Mouse (Mus musculus) macrophage (primary cell): ENCODE data around the gene Rftn1. TPM values are rescaled to one million over a fixed set of nuclear protein-coding genes. Genes with fewer than 3 reads are reported as not detected.

ENCODE experiments used
- H3K27ac ChIP-seq: fragments of 350-480 bp; formaldehyde crosslinking; 2 replicates; pipeline ENCODE4 v1.9.0; 2021
- H3K36me3 ChIP-seq: fragments of 350-480 bp; formaldehyde crosslinking; 2 replicates; pipeline ENCODE4 v1.9.0; 2021; ENCODE audit errors: inconsistent target
- H3K4me3 ChIP-seq: fragments of 350-480 bp; formaldehyde crosslinking; 2 replicates; pipeline ENCODE4 v1.9.0; 2021; ENCODE audit errors: inconsistent target
- H3K79me2 ChIP-seq: fragments of 350-480 bp; formaldehyde crosslinking; 2 replicates; pipeline ENCODE4 v1.9.0; 2021; ENCODE audit errors: inconsistent target
- WGBS: methylation state at CpG from one replicate; pipeline ENCODE4 v1.1.7; 2026; ENCODE audit warnings: inconsistent platforms; ENCODE audit not compliant: missing documents; 5-methylcytosine and 5-hydroxymethylcytosine counted together
- polyA plus RNA-seq: library from polyadenylated mRNA; stranded (reverse); fragments of 250-400 nt; gene quantifications from 3 replicates; pipeline ENCODE4 v1.2.4, GENCODE M21; 2018; ENCODE audit warnings: inconsistent platforms

The Rftn1 gene
- polyA plus RNA-seq, 1 experiment from 2014 or later: 50.8 TPM

DNA sequence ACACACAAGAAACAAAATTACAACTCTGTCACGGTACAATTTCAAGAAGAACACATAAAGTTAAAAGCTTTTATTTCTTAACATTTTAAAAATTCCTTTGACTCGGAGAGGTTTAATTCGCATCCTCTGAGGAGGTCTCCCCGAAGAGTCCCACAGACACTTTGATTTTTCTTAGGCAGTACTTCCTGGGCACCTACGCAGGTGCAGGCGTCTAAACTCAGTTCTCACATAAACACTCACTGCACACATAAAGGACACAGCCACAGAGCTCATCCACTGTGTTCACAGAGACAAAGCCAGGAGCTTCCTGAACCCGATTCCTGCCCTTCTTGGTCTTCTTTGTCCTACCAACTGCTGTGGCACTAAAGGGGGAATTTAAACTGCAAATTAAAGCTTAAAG, 48.3 kb downstream of the Rftn1 start:
- H3K4me3 ChIP-seq: no peak overlapping the region
- 93% methylated on average over 7 of the region's 7 CpGs for WGBS
- no peak overlapping the region for H3K27ac ChIP-seq

DNA sequence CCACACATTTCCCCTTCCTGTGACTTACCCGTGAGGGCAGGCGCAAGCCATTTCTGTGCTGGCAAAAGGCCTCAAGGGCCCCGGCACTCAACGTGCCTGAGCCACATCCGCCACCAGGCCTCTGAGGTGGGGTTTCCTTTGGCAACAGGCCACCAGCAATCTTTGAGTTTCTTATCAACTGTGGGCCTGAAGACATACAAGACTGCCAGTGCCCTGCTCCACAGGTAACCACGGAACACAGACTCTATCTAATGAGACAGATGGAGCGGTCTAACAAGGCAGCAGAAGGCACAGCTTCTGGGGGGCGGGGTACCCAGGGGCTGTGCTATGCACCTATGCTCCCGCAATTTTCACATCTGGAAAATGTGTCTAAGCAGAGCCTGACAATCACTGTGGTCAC, 54.4 kb downstream of the Rftn1 start:
- Histone ChIP-seq H3K4me3 (no peak overlapping the region), H3K36me3 (peaks cover 8% of the 10 kb centered on the region; the same call in 1 of the 2 replicates), H3K27ac (no peak overlapping the region), H3K79me2 (peaks cover 94% of the 10 kb centered on the region)
- WGBS: 60% methylated on average over 9 of the region's 9 CpGs

More for the DNA sequence above, 48.3 kb downstream of the Rftn1 start:
- Histone ChIP-seq H3K36me3 (peaks cover 48% of the 10 kb centered on the region), H3K79me2 (peaks cover 100% of the 10 kb centered on the region; the same call in 1 of the 2 replicates)

DNA sequence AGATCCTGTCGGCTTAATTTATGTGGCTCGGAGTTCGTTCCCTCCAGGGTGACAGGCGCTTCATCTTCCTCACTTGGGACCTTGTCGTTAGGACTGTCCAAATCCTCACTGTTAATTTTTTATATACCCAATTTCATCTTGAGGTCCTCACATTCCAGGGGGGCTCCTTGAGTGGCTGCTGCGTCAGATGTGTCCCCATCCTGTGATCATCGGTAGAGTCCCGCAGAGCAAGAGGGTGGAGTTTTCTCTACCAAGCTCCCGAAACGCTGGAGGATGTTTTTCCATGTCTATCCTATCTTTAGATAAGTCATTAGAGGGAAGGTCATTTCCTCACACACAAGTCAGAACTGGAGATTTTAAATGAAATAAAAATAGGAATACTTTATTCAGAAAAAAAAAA, 55.0 kb downstream of the Rftn1 start:
- peaks cover 8% of the 10 kb centered on the region; the same call in 1 of the 2 replicates for H3K36me3 ChIP-seq

DNA sequence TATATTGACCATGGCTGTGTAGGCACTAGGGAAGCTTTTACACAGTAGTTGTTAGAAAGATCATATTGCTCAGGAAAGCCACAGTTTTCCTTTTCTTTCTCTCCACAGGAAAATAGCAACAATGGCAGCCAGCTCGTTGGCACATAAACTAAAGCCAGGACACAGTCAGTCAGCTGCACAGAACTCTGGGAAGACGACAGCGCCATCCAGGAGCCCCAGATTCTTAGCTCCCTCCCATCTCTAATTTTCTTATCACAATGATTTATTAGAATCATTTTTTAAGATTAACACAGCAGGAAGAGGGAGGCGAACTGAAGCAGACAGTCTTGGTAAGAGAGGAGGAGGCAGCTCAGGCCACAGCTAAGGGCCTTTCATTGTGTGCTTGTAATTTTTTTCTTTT, 58.8 kb downstream of the Rftn1 start:
- 93% methylated on average over 3 of the region's 4 CpGs for WGBS

More for the DNA sequence above, 55.0 kb downstream of the Rftn1 start:
- H3K27ac ChIP-seq: no peak overlapping the region
- WGBS: 94% methylated on average over 9 of the region's 10 CpGs
- no peak overlapping the region for H3K4me3 ChIP-seq
- H3K79me2 ChIP-seq: peaks cover 93% of the 10 kb centered on the region

DNA sequence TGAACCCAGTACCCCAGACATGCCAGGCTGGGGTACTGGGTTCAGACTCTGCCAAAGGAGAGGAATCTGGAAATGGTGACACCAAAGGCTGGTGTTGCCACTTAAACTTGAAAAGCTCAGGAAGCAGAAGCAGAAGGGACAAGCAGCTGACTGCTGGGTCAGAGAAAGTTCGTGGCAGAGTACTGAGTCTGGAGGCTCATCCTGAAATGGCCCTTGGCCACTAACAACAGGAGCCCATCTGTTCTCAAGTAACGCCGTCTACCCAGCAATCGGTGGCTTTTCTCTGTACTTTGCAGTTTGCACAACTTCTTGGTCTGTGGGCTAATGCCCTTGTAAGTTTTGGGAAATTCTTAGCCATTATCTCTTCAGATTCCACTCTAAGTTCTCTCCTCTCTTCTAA, 60.1 kb downstream of the Rftn1 start:
- peak overlapping the region; percentile 34; the same call in 1 of the 2 replicates for H3K27ac ChIP-seq
- 81% methylated on average over 4 of the region's 4 CpGs for WGBS
- H3K4me3 ChIP-seq: no peak overlapping the region
- H3K36me3 ChIP-seq: no peaks in the 10 kb centered on the region; the same call in 1 of the 2 replicates
- peaks cover 93% of the 10 kb centered on the region for H3K79me2 ChIP-seq

More for the DNA sequence above, 58.8 kb downstream of the Rftn1 start:
- Histone ChIP-seq H3K79me2 (peaks cover 93% of the 10 kb centered on the region), H3K27ac (no peak overlapping the region), H3K36me3 (no peaks in the 10 kb centered on the region; the same call in 1 of the 2 replicates), H3K4me3 (no peak overlapping the region)

DNA sequence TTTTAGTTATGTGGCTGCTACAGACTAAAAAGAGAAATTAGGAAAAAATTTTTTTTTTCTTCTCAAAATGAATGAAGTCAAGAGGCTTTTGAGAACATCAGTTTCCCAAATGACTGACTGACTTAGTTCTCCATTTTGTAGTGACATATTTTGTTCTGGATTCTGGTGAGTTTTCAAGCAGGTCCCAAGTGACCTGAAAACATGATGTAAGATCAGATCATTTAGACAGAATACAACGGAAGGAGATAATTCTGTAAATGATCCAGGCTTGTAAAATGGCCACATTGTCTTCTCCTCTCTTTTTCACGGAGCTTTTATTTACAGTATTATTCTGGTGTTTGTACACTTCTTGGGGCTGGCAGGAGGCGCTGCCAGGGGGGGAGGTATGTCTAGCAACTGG, 62.1 kb downstream of the Rftn1 start:
- H3K4me3 ChIP-seq: no peak overlapping the region
- 84% methylated on average over 3 of the region's 3 CpGs for WGBS
- peaks cover 99% of the 10 kb centered on the region for H3K79me2 ChIP-seq
- H3K27ac ChIP-seq: no peak overlapping the region
- peaks cover 2% of the 10 kb centered on the region; the same call in 1 of the 2 replicates for H3K36me3 ChIP-seq

DNA sequence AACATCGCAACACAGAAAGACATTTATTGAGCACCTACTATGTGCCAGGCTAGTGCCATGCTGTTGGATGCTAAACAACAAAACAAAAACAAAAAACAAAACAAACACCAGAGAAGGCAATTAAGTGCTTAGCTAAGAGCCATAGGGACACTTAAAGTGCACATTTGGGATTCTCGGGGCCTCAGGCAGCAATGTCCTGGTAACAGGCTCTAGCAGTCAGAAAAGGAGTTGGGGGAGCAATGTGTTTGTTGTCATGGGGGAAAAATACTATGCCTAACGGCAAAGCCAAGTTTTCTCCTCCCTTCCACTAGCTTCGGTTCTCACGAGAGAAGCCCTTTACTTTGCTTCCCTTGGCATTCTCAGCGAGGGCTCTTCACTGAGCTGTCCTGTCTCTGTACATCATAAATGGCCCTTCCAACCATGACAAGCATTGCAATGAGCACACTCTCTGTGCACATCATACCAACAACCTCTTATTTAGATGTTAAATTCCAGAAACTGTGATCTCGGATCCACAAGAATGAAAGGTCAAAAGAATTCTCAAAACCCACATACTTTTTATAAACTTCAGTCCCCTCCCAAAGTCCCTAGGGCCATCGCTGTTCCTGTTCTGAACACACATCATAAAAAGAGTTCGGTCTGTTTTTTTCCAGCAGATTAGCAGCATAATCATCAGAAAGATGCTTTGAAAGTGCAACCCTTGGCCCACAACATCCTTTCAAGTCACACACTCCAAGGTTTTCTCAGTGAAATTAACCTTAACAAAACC, 63.2 kb downstream of the Rftn1 start:
- no peak overlapping the region for H3K4me3 ChIP-seq
- H3K79me2 ChIP-seq: peaks cover 99% of the 10 kb centered on the region
- H3K27ac ChIP-seq: no peak overlapping the region
- 95% methylated on average over 9 of the region's 9 CpGs for WGBS
- peaks cover 4% of the 10 kb centered on the region; the same call in 1 of the 2 replicates for H3K36me3 ChIP-seq

DNA sequence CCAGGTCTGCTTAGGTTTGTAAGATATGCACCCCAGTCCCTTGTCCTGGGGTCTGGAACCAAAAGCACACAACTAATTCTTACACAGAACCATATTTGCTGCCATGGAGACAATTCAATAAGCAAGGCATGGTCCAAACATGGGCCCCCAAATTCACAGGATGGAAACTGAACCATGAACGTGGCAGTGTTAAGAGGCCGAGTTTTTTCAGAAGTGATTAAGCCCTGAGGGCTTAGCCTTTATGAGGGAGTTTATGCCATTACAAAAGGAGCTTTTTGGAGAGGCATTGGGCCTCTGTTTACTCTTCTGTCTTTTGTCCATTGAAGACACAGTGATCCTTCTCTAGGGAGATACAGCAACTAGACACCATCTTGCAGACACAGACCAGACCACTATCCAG, 63.9 kb downstream of the Rftn1 start:
- peaks cover 99% of the 10 kb centered on the region for H3K79me2 ChIP-seq
- 90% methylated on average over 2 of the region's 2 CpGs for WGBS
- peaks cover 4% of the 10 kb centered on the region; the same call in 1 of the 2 replicates for H3K36me3 ChIP-seq
- no peak overlapping the region for H3K27ac ChIP-seq
- no peak overlapping the region for H3K4me3 ChIP-seq

DNA sequence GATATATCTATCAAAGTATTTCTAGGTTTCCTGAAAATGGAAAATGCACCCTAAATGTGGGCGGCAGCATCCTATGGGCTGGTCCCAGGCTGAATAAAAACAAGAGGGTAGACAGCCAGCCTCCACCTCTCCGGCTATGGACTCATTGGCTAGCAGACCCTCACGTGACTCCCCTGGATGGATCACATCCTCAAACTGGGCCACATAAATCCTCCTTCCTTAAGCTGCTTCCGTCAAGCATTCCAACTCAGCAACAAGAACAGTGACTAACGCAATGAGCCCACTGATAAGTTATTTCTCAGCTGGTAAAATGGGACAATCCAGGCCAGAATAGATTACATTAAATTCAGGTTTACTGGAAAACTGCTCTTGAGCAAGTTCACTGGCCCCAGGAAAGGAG, 64.6 kb downstream of the Rftn1 start:
- WGBS: 92% methylated on average over 5 of the region's 5 CpGs
- Histone ChIP-seq H3K4me3 (no peak overlapping the region), H3K36me3 (peaks cover 4% of the 10 kb centered on the region; the same call in 1 of the 2 replicates), H3K79me2 (peaks cover 94% of the 10 kb centered on the region), H3K27ac (no peak overlapping the region)

DNA sequence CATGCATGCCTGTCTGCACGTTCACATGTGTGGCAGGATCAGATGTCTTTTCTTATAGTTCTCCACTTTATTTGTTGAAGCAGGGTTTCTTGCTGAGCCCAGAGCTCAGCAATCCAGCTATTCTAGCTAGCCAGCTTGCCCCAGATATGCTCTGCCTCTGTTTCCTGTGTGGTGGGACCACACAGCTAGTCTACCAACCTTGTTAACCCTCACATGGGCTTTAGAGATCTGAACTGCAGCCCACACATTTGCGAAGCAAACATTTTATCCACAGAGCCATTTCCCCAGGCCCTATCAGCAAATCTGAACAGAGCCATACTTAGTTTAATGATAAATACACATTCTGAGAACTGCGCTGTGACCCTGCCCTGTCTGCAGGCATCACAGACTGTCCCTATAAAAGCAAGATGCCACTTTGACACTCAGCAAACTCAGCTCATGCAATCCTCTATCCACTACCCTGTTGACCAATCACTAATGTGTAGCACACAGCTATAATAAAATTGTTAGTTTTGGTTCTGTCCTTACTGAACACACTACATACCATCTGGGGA, 65.2 kb downstream of the Rftn1 start:
- Histone ChIP-seq H3K27ac (no peak overlapping the region), H3K4me3 (no peak overlapping the region), H3K79me2 (peaks cover 88% of the 10 kb centered on the region), H3K36me3 (peaks cover 4% of the 10 kb centered on the region; the same call in 1 of the 2 replicates)
- WGBS: 70% methylated on average over 3 of the region's 3 CpGs

DNA sequence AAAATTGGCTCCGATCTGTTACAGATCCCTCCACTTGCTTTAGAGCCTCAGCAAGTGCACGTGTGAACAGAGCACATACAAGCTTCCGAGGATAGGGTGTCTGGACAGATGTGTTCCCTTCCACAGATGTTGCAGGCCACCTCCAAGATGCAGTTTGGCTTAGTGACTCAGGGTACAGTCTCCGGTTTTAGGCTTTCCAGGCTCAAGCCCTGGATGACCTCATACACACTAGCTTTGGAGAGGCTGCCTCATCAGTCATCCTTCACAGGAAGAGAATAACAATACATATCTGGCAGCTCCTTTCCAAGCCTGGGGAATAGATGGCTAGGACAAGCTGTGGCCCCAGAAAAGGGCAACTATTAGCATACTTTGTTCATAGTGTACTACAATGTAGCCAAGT, 65.8 kb downstream of the Rftn1 start:
- WGBS: 90% methylated on average over 4 of the region's 4 CpGs

DNA sequence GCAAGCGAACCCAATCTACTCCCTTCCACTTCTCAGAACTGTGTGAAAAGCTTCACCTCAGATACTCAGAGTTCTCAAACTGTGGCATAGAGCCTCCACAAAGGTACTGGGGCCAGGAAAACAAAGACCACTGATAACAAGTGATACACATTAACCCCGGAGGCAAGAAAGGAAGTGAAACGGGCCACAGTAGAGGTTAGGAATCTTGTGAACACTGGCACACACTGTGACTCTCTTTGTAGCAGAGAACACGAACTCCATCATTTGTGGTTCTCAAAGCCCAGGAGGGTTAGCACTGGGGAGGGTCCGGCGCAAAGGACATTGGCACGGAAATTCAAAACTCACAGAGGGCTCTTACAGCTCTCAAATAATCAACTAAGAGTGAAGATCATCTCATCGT, 67.9 kb downstream of the Rftn1 start:
- H3K4me3 ChIP-seq: no peak overlapping the region
- WGBS: 70% methylated on average over 8 of the region's 8 CpGs
- H3K36me3 ChIP-seq: peaks cover 4% of the 10 kb centered on the region; the same call in 1 of the 2 replicates
- no peak overlapping the region for H3K27ac ChIP-seq
- H3K79me2 ChIP-seq: peaks cover 71% of the 10 kb centered on the region

More for the DNA sequence above, 65.8 kb downstream of the Rftn1 start:
- Histone ChIP-seq H3K36me3 (peaks cover 4% of the 10 kb centered on the region; the same call in 1 of the 2 replicates), H3K27ac (no peak overlapping the region), H3K79me2 (peaks cover 82% of the 10 kb centered on the region), H3K4me3 (no peak overlapping the region)

DNA sequence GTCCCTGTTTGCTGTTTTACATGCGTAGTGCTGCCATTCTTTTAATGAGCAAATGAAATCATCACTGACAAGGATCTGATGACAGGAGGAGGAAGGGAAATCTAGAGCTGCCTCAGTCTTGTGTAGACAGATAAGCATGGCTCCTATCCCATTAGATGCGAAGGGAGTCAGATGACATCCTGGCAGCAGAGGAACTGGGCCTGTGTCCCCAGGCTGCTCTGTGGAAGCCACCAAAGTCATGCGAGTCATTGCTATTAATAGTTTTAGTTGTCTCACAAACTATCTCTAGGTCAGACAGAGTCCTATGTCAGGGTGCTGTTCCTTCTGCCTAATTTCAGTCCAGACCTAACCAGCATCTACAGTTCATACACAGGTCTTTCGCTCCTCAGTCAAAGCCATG, 70.4 kb downstream of the Rftn1 start:
- WGBS: 50% methylated on average over 4 of the region's 4 CpGs
- H3K4me3 ChIP-seq: no peak overlapping the region

DNA sequence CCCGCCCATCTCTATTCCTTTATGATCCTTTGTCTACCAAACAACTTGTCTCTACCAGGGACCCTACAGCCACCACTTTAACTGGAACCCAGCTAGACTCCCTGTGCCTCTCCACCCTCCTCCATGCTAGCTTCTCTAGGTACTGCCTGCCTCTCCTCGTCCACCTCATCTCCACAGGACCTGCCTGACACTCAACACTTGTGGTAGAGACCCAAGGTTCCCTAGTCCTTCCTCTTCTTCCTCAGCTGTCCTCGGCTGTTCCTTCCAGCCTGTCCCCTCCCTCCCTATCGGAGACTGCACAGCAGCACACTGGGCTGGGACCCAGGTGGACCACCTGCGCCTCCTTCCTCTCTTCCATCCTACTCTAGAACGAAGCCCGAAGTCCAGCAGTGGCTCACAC, 73.0 kb downstream of the Rftn1 start:
- 91% methylated on average over 7 of the region's 7 CpGs for WGBS
- no peak overlapping the region for H3K27ac ChIP-seq
- no peak overlapping the region for H3K4me3 ChIP-seq
- H3K36me3 ChIP-seq: peaks cover 4% of the 10 kb centered on the region; the same call in 1 of the 2 replicates
- peaks cover 56% of the 10 kb centered on the region; the same call in 1 of the 2 replicates for H3K79me2 ChIP-seq

More for the DNA sequence above, 70.4 kb downstream of the Rftn1 start:
- Histone ChIP-seq H3K79me2 (peaks cover 57% of the 10 kb centered on the region), H3K36me3 (peaks cover 4% of the 10 kb centered on the region; the same call in 1 of the 2 replicates), H3K27ac (peak overlapping the region; percentile 79)

DNA sequence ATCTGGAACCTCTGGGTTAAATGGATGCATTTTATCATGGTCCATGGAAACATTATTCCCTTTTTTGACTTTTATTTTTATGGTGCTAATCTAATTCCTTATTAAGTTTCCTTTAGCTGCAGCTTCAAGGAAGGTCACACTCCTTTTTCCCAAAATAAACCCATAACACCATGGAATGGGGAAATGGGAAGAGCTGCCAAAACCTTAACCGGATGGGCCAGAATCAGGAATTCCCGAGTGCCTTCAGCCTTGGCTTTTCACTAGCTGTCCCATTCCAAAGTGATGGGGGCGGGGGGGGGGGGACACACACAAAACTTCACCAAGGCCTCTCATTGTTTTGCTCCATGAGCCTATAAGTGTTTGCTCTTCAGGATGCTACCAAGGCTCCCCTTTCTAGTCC, 73.5 kb downstream of the Rftn1 start:
- Histone ChIP-seq H3K4me3 (no peak overlapping the region), H3K79me2 (peaks cover 56% of the 10 kb centered on the region; the same call in 1 of the 2 replicates), H3K36me3 (peaks cover 4% of the 10 kb centered on the region; the same call in 1 of the 2 replicates), H3K27ac (no peak overlapping the region)
- WGBS: 97% methylated on average over 3 of the region's 3 CpGs
